Mouse (Mus musculus) adrenal gland, adult 18-20 months (tissue): ENCODE results near the gene H3f3b. TPM values are rescaled to one million over a fixed set of nuclear protein-coding genes. Genes with fewer than 3 reads are reported as not detected.

ENCODE experiments used
- DNase-seq, 2 experiments: peaks; one replicate each; pipeline ENCODE4 v3.0.0; 2021 to 2022; ENCODE audit warnings: low spot score in 2 of 2
- long read RNA-seq, 2 experiments: library from polyadenylated mRNA; stranded (forward); transcript quantifications; one replicate each; pipeline ENCODE4 v2.0.0; 2021
- total RNA-seq, 2 experiments: library from RNA; stranded (reverse); gene quantifications; 1 replicate in 1 of 2; 2 replicates in 1 of 2; pipeline ENCODE4 v1.2.3; 2021

The H3f3b gene
- total RNA-seq, result 100 to 1,000 TPM; 248 to 269 TPM
- long read RNA-seq, experiment 1, transcript H3f3b-201 (4 exons, 1,993 nt), result major isoform, 122 of 128 reads
- long read RNA-seq, experiment 1, partial matches to known transcripts, result 2 of 128 reads
- long read RNA-seq, experiment 1, other reads (novel, unspliced or antisense), result 3 of 128 reads
- long read RNA-seq, experiment 2, transcript H3f3b-201 (4 exons, 1,993 nt), result major isoform, 478 of 511 reads
- long read RNA-seq, experiment 2, transcript H3f3b-203 (3 exons, 773 nt), result minor isoform, 6 of 511 reads
- long read RNA-seq, experiment 2, partial matches to known transcripts, result 1 of 511 reads
- long read RNA-seq, experiment 2, other reads (novel, unspliced or antisense), result 26 of 511 reads

DNA sequence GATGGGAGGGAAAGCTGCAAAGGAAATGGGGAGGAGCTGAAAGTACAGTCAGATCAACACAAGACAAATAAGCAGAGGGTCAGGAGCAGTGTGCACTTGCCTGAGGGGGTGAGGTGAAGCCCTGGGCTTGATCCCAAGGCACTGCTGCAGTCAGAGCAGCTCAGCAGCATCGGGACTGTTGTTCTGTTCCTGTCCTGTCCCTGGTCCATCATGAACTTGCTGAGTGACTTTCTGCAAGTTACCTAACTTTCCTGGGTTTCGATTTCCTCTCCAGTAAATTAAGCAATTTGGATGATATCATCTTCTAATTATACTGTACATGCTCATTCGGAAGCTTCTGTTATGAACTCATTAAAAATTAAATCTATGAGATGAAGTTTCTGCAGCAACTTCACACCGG, at the start of gene H3f3b:
TSS of gene H3f3b (minus strand) at position 207 of the 400 bp plus-strand sequence.
- DNase-seq, result no peak

DNA sequence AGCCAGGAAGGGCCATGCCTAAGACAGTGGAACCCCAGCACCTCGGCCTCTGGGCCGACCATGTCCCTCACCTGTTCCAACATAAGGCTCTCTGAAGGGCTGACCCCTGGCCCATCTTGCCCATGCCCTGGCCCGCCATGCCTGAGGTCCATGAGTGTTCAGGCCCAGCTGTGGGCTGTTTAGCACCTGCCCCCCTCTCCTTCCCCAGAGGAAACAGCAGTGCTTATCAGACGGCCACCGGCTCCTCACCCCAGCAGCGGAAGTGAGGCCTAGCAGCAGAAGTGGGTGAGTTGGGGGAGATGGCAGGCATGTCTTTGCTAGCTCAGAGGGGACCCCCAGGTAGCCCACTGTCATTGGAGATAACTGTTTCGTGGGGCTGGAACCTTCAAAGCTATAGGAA, 49.1 kb upstream of the H3f3b start:
- DNase-seq, result no peak

DNA sequence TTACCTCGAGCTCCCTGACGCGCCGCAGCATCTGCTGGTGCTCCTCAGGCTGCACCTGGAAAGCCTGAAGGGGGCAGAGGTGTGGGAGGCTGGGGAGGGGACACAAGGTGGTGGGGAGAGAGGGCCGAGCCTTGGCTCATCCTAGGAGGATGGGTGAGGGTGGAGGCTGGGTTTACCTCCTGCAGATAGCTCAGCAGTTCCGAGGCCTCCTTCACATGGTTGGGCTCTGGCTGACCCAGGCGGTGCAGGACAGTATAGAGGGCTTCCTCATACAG, 48.4 kb upstream of the H3f3b start:
- no peak for DNase-seq

DNA sequence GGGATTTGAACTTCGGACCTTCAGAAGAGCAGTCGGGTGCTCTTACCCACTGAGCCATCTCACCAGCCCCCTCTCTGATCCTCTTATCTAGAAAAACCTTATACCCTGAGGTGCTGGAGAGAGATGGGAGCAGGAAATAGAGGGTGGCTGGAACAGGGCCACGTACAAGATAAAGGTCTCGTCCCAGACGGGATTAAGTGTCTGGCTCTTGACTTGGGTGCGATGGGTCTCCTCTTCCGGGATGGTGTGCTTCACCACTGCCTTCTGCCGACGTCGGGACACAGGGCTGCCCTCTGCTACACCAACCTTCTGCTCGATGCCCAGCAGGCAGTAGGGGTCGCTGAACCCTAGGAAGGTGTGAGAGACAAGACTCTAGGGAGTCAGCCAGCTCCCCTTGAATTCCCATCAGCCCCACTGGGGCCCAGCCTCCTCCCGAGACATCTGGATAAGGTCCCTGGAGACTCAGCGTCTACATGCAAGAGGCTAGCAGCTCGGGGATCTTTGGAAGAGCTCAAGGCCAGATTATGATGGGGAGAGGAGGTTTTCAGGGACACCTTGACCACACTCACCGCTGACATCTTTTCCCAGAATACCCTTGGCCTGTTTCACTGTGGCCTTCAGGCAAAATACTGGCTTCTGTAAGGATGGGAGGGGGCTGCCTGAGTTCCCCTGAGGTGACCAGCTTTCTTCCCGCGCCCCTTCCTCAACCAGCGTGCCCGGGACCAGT, 47.9 kb upstream of the H3f3b start:
- DNase-seq, result no peak

GRCm38 (mm10) chr11:116074436-116074991, 46.8 kb upstream of the H3f3b start:
- no peak for DNase-seq

GRCm38 (mm10) chr11:116072608-116073007, 44.8 kb upstream of the H3f3b start:
- DNase-seq, result no peak

DNA sequence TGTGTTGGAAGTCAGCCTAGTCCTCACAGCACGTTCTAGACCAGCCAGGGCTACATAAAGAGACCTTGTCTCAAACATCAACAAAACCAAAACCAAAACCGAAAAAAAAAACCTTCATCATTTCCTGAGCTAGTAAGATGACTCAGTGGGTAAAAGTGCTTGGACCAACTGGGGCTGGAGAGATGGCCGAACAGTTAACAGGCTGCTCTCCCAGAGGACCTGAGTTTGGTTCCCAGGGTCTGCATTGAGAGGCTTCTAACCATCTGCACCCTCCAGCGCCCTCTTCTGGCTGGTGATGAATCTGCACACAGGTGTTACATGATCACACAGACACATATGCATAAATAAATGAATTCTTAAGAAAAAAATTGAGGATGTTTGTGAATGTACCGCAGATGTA, 43.7 kb upstream of the H3f3b start:
- DNase-seq, result no peak

DNA sequence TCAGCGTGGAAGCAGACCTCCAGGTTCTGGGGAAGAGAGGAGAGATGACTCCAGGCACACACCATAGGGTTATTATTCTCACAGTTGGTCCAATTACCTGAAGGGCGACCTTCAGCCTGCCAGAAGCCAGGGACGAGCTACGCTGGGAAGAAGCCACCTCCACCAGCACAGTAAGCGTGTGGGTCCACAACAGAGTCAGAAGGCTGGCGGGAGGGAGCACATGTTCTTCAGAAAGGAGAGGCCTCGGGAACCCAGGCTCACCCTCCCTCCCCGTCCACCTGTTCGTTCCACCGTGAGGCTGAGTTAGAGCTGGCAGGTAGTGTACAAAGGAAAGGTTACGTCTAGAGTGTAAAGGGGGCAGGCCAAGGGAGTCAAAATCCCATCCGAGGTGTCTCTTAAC, 37.6 kb upstream of the H3f3b start:
- no peak for DNase-seq

DNA sequence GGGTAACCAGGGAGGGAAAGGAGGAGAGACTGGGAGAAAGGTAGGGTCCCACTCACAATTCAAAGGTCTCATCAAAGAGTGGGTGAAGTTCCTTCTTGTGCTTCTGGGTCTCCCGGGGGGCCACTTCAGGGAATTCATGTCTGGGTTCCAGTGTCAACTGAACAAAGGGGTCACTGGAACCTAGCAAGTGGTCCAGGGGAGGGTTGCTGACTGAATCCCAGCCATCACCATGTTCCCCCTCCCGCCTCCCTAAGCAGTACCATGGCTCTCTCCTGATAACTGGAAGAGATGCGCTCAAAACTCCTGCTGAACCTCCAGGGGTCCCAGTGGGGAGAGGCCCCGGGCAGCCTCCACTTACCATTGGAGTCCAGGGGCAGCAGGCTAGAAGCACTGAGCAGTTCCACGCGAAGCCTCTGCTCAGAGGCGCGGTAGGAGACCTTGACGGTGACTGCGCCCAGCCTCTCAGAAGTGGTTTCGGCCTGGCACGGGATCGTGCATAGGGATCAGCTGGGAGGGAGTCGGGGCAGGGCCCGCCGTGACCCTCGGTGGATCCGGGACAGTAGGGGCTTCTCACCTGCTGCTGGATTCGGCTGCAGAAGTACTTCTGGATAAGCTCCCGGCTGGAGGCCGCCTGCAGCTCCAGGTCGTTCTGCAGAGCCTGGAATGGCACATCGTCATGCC, 36.6 kb upstream of the H3f3b start:
- DNase-seq, result no peak

DNA sequence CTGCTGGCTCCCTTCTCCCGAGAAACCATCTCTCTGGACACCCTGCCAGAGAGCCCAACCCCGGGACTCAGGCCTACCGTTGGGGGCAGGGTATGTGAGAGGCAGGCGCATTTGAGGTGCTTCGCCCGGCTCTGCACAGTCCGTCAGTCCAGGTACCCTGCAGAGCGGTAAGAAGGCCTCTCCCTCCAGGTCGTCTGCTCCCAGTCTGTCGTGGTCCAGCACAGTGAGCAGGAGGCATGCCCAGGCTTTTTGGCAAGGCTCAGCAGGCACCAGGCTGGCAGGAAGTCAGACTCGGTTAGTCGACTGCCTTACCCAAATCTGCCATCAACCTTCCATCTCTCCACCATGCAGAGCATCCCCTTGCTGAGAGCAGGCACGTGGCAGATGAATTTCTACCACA, 35.8 kb upstream of the H3f3b start:
- DNase-seq, result no peak

DNA sequence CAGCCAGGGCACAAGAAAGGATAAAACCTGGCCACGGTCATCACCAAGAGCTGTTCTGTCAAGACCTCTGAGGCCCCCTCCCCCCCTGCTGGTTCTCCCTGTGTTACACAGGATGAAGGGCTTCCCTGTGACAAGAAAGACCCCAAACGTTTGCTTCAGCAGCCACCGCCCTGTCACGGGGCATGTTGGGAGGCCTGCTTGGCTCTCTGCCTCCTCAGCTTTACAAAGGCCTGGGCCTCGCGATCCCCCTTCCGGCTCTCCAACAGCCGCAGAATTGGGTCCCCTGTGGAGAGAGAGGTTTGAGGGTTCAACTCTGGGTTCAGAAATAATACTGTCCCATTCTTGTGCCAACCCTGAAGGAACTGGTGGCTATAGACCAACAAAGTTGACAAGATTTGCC, 34.8 kb upstream of the H3f3b start:
- no peak for DNase-seq

- DNase-seq, result no peak
Observed at GRCm38 (mm10) chr11:116061641-116062415, 34.1 kb upstream of the H3f3b start.

DNA sequence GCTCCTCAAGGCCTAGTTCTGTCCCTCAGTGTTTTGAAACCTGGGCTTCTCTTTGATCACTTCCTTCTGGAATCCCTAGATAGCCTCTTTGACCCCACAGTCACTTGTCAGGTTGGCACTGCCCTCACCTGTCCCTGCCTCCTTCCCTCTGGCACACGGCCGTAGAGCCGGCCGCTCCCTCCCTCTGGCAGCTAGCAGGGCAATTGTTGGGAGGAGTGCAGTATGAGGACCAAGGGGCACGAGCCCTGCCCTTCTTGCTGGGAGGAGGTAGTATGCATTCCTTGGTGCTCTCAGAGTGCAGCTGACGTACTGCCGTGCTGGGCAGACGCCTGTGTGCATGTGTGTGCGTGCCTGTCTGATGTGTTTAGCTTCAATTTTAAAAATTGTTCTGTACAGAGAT, 32.8 kb upstream of the H3f3b start:
- DNase-seq, result no peak

DNA sequence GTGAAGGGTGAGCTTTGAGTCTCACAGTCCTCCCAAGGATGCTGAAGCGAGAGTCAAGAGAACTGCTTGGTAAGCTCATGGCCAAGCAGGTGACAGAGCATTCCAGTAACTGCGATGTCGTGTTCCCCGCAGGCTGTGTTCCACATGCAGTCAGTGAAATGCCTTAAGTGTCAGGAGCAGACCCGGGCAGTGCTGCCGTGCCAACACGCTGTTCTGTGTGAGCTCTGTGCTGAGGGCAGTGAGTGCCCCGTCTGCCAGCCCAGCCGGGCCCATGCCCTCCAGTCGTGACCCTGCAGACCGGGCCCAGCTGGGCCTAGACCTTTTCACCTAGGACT, 31.9 kb upstream of the H3f3b start:
- DNase-seq, result no peak

DNA sequence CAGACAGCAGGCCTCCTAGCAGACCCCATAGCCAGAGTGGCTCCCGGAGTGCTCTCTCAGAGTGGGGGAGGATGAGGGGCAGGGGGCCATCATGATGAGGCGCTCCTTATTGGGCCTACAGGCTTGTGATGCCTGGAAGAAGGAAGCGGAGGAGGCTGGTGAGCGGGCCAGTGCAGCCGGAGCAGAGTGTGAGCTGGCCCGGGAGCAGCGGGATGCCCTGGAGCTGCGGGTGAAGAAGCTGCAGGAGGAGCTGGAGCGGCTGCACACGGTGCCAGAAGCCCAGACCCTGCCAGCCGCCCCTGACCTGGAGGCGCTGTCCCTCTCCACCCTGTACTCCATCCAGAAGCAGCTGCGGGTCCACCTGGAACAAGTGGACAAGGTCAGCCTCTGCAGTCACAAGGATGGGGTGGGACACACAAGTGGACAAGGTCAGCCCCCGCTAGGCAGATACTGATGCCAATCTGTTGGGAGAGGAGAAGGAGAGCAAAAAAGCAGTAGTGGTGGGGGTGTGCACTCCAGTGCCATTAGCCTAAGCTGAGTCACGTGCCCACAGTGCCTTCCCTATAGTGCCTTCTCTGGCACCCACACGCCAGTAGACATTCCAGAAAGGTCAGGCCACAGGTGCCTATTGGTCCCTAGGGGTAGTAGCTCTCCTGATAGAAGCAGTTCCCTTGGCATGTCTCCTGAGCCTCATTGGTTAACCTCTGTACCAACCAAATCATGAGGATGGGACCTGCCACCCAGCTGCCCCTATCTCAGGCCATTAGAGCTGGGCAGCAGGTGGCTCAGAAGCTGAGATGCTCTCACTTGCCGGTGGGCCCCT, 31.3 kb upstream of the H3f3b start:
- no peak for DNase-seq

- DNase-seq, result no peak
Observed at GRCm38 (mm10) chr11:116058022-116058614, 30.4 kb upstream of the H3f3b start.

DNA sequence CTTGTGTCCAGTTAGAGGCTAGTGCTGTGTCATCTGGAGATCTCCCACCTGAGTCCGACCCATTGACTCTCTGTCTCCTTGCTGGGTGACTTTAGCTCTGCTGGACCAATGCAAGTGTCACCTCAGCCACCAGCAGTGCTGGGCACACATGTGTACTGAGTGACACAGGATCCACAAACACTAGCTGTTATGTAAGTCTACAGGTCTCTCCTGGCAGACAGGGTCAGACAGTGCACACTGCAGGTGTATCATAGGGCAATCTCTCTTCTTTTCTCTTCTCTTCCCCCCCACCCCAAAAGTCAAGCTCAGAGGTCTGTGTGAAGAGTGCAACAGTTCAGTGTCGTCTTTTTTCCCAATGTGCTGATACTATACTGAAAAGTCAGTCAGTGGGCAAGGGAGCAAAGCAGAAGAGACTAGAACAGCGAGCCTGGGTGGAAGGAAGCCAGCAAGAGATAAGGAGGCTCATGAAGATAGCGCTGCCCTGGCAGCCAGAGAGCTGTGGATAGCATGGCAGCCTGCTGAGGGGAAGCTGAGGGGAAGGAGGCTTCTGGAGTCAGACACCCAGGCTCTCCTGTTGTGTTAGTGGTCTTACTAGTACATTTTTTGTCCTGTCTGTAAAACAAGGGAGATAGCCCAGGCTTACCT, 29.6 kb upstream of the H3f3b start:
- no peak for DNase-seq

DNA sequence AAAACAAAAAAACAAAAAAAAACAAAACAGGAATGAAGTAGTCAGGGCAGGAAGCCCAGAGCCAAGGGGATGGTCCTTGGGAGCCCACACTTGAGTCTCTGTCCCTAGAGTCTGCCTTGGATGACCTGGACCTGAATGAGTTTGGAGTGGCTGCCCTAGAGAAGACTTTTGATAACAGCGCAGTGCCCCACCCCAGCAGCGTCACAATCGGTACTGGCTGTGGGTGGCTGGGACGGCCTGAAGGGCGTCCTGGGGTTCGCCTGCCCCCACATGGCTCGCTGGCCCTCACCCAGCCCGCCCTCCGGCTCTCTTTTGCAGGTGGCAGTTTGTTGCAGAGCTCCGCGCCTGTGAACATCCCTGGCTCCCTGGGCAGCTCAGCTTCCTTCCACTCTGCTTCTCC, 28.1 kb upstream of the H3f3b start:
- no peak for DNase-seq

GRCm38 (mm10) chr11:116053510-116054229, 25.9 kb upstream of the H3f3b start:
- DNase-seq, result no peak
